Comparison of ENCODE assay signal across 12 mouse cellular contexts in the genomic region with DNA sequence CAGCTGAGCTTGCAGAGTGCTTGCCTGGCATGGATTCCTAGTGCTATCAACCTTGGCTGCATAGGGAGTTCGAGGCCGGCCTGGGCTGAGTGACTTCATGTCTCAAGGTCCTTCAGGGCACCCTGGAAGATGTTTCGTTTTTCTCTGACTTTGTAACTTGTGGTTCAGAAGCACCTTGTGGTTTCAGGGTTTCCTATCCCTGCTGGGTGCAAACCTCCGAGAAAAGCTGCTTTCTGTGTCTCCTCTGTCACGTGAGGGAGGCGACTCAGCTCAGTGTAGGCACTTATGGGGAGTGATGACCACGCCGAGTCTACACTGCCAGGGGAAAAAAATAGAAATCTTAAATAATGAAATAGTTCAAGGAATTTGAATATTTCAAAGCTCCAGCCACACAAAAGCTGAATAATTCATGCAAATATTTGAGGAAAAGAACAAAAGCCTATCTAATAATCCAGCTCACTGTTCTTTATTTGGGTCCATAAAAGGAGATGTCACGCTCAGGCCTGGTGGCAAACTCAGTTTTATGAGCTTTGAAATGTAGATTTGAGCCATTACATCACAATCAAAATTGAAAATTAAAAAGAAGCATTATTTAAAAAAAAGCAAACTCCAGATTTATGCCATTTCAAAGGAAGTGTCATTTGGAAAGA. TPM values are rescaled to one million over a fixed set of nuclear protein-coding genes. Genes with fewer than 3 reads are reported as not detected.
DNase-seq lines count a peak whose midpoint lies in the region; ATAC-seq lines count a peak whose summit lies in the region.
"Had no signal": no experiment of that assay in that cellular context is flagged by ENCODE, and none has a peak within 500 bp of the region (broad histone marks: within the 10 kb centered on the region; RNA-seq: fewer than 3 reads in every experiment).

No protein-coding gene starts in this region.

- no peak for ATAC-seq in heart, embryonic 13.5 days (ENCODE audit: extremely low read depth, insufficient number of reproducible peaks, low FRiP score, low TSS enrichment)
- ATAC-seq: intestine, embryonic 15.5 days had no signal

- DNase-seq in heart, adult 8-10 months (ENCODE audit: low spot score): no peak
- DNase-seq in CD4-positive helper T cell, adult 2 months (ENCODE audit: low read depth, low spot score): peak; percentile 59
- peak; percentile 9 for DNase-seq in adrenal gland, postnatal 25 days
- peak; percentile 43 for DNase-seq in splenic B cell, adult 2 months (ENCODE audit: low read depth, low spot score)
- no peak for DNase-seq in gastrocnemius, adult 18-20 months (ENCODE audit: low spot score)
- no peak for DNase-seq in lung, postnatal 14 days
- DNase-seq: cerebellum, adult 11 months; right cerebral cortex, adult 18-20 months had no signal

- no peak overlapping the region for H3K4me3 ChIP-seq in heart, embryonic 13.5 days
- H3K4me3 ChIP-seq: embryonic facial prominence, embryonic 13.5 days; intestine, embryonic 15.5 days; limb, embryonic 15.5 days had no signal

- H3K27me3 ChIP-seq in heart, embryonic 13.5 days (replicated peaks): no peaks in the 10 kb centered on the region
- H3K27me3 ChIP-seq in splenic B cell, adult 2 months (ENCODE audit: control insufficient read depth, insufficient read depth, low read length, poor library complexity, severe bottlenecking): no peaks in the 10 kb centered on the region
- H3K27me3 ChIP-seq: embryonic facial prominence, embryonic 13.5 days; intestine, embryonic 15.5 days; limb, embryonic 15.5 days had no signal

- peak overlapping the region; percentile 93 for H3K27ac ChIP-seq in heart, embryonic 13.5 days (replicated peaks)
- H3K27ac ChIP-seq: embryonic facial prominence, embryonic 13.5 days; intestine, embryonic 15.5 days; limb, embryonic 15.5 days had no signal

- H3K9ac ChIP-seq in heart, embryonic 13.5 days: peak overlapping the region; percentile 38; the same call in 1 of the 2 replicates
- H3K9ac ChIP-seq: embryonic facial prominence, embryonic 13.5 days; intestine, embryonic 15.5 days; limb, embryonic 15.5 days had no signal

- WGBS in heart, embryonic 13.5 days: 74% methylated on average over 9 of the region's 9 CpGs

- H3K9me3 ChIP-seq in heart, embryonic 13.5 days: no peaks in the 10 kb centered on the region
- H3K9me3 ChIP-seq: embryonic facial prominence, embryonic 13.5 days; intestine, embryonic 15.5 days; limb, embryonic 15.5 days had no signal

- H3K4me2 ChIP-seq in heart, embryonic 13.5 days: peak overlapping the region; percentile 52
- H3K4me2 ChIP-seq: intestine, embryonic 15.5 days; limb, embryonic 15.5 days had no signal

- H3K36me3 ChIP-seq in heart, embryonic 13.5 days: no peaks in the 10 kb centered on the region
- H3K36me3 ChIP-seq in splenic B cell, adult 2 months (ENCODE audit: control insufficient read depth, insufficient read depth, low read length, poor library complexity, severe bottlenecking): no peaks in the 10 kb centered on the region
- H3K36me3 ChIP-seq: embryonic facial prominence, embryonic 13.5 days; intestine, embryonic 15.5 days; limb, embryonic 15.5 days had no signal

- H3K4me1 ChIP-seq in heart, embryonic 13.5 days: peaks cover 30% of the 10 kb centered on the region
- H3K4me1 ChIP-seq: intestine, embryonic 15.5 days had no signal

RNA-seq across cellular contexts. Expression of a gene that starts 34.2 kb away (rescaled TPM):
- 15.1 and 17.0 TPM in 2 replicates for polyA plus RNA-seq in heart, embryonic 13.5 days (2015; fragmentation: Nextera tagmentation; extraction: Ambion mirVana)
- total RNA-seq in heart, adult 8-10 months (2022): 10 to 100 TPM; 19.3 to 25.2 (median 22.0) TPM
- 41.9 and 47.6 TPM in 2 replicates for total RNA-seq in adrenal gland, postnatal 25 days (2021)
- total RNA-seq in gastrocnemius, adult 18-20 months (2021): 10 to 100 TPM; 11.8 to 14.9 TPM

Comparison
In these comparisons a context has a peak if more than half of its experiments do, and no peak if none do; other contexts are left out.
1. DNase-seq: peak in CD4-positive helper T cell, adult 2 months (single experiment), adrenal gland, postnatal 25 days (single experiment) and splenic B cell, adult 2 months (single experiment); none in heart, adult 8-10 months (single experiment), gastrocnemius, adult 18-20 months (single experiment) and lung, postnatal 14 days (single experiment).